Mouse (Mus musculus): ENCODE data around the gene Kpnb1.

Gene Kpnb1

DNA sequence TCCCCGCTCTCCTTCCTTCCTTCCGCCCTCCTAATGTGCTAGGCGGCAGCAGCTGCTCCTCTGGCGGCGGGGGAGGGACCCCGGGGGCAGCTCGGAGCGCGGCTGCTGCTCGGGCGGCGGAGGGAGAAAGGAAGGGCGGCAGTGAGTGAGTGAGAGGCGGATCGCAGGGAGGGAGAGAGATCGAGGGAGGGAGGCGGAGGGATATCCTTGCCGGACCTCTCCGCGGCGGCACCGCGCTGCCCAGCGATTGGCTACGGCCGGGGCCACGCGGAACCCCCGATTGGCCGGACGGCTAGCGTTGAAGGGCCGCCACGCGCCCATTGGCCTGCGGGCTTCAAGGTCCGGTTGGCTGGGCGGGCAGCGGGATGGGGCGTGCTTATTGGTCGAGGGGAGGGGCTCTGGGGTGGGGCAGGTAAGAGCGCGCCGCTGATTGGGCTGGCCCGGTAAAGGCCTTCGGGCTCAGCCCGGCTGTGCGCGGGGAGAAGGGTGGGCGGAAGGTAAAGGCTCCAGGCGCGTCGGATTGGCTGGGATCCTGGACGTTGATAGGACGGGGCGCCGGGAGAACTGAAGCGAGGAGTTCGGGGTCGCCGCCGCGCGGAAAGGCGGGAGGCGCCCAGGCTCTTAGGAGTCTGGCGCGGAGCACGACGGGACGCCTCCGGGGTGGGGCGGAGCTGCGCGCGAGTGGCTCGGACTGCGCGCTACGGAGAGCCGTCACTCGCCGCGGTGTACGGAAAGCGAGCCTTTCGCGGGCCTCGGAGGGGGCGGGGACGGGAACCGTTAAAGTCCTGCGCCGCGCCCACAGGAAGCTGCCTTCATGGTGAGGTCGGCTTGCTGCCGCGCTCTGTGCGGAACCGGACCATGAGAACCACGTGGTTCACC lies at the start of gene Kpnb1:
TSS of gene Kpnb1 (minus strand) at position 118 of the 879 bp plus-strand sequence.
- peak; percentile 100 for DNase-seq (ENCODE audit: low read depth, low spot score)

DNA sequence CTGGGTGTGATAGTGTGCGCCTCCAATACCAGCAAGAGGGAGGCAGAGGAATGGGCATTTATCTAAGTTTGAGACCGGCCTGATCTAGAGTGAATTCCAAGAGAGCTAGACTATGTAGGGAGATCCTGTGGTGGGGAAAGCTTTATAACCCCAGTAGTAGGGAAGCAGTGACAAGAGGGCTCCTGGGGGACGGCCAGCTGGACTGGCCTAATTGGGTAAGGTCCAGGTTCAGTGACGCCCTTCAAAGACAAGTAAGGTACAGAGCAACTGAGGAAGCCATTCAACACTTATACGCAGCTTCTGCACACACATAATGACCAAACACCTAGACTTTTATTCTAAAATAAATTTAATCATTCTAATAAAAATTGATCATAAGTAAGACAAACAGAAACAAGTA lies 44.8 kb upstream of the Kpnb1 start:
- no peak for DNase-seq (ENCODE audit: low read depth, low spot score)

DNA sequence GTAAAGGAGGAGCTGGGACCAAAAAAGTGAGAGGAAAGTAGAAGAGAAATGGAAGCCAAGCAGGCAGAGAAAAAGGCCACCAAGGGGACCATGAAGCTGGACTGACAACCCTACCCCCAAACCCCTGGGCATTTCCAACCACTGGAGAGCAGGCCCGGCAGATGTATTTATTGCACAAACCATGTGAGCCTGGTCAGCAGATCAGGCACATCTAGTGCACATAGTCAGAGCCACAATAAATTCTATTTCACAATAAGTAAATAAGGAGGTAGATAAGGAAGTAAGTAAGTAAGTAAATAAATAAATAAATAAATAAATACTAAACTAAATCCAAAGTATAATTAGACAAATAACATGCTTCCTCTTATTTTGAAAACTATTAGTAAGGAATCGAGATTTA lies 41.7 kb upstream of the Kpnb1 start:
- no peak for DNase-seq (ENCODE audit: low read depth, low spot score)

DNA sequence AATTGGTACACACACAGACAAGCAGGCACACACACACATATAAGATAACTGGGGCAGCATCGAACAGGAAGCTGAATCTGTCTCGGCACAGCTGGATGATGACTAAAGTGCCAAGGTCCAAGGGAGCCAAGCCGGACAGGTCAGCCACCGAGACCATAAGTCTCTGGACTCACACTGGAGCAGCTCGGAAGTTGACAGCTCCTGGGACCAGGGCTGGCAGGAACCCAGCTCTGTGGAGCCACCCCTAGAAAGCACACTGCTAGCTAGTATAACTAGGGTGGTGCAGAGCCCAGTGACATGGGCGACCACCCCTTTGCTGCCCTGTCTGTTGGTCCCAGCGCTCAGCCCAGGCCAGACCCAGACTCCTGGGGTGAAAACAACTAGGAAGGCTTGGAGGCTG lies 41.3 kb upstream of the Kpnb1 start:
- no peak for DNase-seq (ENCODE audit: low read depth, low spot score)

DNA sequence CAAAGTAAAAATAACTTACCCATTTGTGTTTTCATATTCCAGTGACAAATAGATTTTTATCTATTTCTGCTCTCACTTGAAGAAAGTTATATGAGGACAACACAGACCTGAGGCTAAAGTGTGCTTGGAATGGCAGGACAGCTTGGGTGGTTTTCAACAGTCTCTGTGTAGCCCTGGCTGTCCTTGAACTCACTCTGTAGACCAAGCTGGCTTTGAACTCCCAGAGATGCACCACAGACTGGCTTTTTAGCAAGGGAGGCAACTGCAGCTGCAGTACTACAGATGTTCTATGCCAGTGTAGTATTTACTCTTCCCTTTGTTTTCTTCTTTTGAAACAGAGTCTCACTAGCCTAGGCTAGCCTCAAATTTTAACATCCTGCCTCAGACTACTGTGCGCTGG lies 38.5 kb upstream of the Kpnb1 start:
- DNase-seq (ENCODE audit: low read depth, low spot score) = no peak

DNA sequence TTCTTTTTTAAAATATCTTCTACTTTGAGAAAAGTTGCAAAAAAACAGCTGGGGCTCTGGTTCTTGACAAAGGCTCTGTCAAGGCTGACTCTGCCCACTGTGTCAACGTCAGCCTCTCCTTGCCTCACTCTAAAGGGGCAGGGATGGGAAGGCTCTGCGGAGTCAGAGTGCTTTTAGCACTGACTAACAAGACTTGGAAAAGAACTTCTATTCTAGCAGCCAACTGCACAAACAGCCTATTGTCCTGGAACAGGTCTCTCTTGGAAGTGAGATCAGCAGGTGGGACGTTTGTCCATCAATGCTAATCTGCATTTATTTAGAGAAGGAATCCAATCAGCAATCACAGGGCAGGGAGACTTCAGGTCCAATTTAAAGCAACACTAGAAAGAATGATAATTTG lies 35.8 kb upstream of the Kpnb1 start:
- peak; percentile 79 for DNase-seq (ENCODE audit: low read depth, low spot score)

DNA sequence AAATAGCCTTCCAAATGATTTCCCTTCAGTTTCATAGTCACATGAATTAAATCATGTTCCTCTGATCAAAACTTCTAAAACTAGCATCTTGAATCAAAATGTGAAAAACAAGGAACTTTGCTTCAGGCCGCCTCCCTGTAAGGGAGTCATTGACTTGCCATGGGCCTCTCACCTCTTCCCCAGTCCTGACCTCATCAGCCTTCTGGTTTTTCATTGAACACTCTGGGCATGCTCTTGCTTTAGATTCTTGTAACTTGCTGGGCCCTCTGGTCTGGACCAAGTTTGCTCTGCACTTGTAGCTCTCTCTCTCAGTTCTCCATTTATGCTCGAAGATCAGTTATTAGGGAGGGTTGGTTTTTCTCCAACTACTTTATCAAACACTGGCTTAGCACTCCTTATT lies 33.9 kb upstream of the Kpnb1 start:
- DNase-seq (ENCODE audit: low read depth, low spot score) = no peak

DNA sequence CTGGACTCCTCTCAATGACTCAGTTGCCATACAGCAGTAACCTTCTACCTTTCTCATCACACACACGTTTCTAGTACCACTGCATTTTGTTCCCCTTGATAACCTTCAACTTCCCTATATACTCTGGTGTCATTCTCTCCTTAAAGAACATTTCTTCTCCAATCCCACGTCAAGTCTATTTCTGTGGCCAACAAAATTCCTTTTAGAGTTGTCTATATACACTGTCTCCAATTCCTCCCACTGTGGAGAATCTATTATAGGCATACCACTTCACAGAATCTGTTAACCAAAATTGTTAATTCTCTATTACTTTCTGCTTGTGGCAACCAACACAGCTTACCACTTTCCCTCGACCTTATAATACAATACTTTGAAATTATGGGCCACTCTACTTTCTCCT lies 32.5 kb upstream of the Kpnb1 start:
- DNase-seq (ENCODE audit: low read depth, low spot score) = no peak

DNA sequence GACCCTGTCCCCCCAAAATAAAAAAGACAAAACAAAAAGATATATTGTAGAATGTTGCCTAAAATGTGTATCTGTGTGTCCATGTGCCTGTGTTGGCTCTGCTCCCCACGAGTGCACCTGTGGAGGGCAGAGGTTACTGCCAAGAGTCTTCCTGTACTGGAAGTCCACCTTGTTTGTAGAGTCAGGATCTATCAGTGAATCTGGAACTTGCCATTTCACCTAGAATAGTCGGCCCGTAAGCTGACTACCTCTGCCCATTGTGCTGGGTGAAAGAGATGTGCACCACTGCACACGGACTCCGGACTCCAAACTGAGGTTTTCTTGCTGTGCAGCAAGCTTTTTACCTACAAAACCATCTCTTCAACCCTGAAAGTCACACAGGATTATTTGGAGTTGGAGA lies 26.7 kb upstream of the Kpnb1 start:
- no peak for DNase-seq (ENCODE audit: low read depth, low spot score)

DNA sequence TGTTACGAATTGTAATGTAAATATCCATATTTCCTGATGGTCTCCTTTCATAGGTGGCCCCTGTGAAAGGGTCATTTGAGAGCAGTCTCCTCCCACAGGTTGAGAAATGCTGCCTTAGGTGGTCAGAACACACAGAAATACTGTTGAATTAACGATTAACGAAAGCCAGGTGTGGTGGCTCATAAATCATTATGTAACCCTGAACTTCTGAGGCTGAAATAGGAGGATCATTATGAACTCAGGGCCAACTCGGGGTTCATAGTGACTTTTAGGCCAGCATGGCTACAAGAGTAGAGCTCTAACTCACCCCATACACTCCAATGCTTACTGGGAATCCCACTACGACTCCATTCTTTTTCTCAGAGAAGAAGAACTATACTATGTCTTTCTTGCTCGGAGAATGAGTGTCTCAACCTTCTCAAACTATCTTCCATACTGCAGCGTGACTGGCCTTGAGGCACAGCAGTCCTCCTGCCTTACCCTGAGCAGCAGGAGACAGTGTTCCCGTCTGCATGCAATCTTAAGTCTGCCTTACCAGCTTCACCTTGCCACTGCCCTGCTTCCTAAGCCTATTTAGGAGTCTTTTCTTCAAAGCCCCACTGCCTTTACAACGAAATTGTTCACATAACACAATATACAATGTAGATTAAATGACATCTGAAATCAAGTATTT lies 23.2 kb upstream of the Kpnb1 start:
- DNase-seq (ENCODE audit: low read depth, low spot score) = no peak

DNA sequence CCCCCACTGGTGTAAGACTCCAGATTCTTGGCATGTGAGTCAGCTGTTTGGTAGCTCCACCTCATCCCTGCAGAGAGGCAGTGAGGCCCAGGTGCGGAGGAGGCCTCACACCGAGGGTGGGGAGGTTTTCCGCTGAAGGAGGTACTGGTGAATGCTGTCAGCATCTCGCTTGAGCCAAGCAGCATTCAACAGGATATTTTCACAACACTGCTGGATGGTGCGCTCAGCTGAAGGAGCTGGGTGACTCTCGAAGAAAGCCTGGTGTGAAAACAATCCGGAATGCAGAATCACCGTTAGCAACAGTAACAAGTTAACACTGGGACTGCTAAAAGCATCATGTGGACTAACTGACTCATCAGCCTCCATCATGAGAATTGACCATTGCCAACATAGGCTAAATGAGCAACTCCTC lies 19.3 kb upstream of the Kpnb1 start:
- DNase-seq (ENCODE audit: low read depth, low spot score) = peak; percentile 34

DNA sequence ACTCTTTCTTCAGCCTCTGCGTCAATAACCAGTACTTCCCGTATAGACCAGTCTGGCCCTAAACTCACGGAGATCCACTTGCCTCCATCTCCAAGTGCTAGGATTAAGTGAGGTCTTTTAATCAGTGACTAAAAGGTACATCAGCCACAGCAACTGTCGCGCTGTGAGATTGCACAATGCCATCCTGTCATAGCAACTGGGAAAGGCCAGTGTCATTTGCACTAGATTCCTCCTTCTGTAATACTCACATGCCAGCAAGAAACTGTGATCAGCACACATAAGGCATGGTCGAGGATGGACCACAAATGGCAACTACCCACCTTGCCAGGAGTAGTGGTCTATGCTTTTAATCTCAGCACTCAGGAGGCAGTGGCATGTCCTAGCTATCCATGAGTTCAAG lies 11.8 kb upstream of the Kpnb1 start:
- no peak for DNase-seq (ENCODE audit: low read depth, low spot score)

DNA sequence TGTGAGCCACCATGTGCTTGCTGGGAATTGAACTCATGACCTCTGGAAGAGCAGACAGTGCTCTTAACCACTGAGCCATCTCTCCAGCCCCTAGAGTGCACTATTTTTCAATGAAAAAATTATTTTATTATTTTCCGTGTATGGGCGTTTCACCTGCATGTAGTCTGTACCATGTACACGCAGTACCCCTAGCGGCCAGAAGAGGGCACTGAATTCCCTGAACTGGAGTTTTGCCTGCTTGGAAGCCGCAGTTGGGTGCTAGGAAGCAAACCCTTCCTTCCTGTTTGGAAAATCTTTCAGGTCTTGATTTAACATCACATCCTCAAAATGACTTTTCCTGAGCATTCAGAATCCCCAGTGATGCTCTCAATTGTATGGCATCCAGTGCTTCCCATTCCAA lies 10.9 kb upstream of the Kpnb1 start:
- peak; percentile 85 for DNase-seq (ENCODE audit: low read depth, low spot score)

DNA sequence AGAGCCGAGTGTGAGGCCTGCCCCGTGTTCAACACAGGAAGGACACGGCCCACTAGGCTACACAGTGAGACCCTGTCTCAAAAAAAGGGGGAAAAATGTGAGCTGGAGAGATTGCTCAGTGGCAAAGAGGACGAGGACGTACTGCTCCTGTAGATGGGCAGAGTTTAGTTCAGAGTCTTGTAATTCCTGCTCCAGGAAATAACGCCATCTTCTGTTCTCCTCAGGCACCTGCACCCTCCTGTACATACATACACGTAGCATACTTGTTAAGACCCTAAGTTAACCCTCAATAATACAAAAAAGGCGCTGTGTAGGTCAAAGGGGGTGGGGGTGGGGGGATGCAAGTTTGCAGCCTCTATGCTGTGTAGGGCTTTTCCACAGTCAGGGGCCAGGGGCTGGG lies 9.3 kb upstream of the Kpnb1 start:
- DNase-seq (ENCODE audit: low read depth, low spot score) = peak; percentile 67

DNA sequence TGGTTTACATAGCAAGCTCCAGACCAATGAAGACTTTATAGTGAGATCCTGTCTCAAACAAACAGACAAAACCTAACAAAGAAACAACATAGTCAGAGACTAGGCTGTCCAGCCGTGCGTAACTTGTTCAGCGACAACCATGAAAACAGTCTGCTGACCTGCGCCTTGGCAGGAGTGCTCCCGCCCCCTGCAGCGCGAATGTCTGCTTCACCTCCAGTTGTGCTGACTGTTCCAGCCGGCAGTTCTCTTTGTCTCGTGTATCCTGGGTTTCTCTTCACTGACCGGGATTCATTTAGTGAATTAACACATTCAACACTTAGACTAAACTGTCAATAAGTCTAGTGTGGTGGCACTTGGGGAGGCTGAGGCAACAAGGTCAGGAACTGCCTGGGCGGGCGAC lies 8.9 kb upstream of the Kpnb1 start:
- peak; percentile 73 for DNase-seq (ENCODE audit: low read depth, low spot score)

DNA sequence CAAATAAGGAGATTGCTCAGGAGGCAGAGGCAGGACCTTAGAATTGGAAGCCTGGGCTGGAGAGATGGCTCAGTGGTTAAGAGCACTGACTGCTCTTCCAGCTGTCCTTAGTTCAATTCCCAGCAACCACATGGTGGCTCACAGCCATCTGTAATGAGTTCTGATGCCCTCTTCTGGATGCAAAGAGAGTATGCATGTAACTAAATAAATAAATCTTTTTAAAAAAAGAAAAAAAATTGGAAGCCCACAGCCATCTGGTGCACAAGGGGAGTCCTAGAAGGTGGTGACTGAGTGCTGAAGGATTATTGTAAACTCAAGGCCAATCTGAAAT lies 4.9 kb upstream of the Kpnb1 start:
- DNase-seq (ENCODE audit: low read depth, low spot score) = peak; percentile 59

DNA sequence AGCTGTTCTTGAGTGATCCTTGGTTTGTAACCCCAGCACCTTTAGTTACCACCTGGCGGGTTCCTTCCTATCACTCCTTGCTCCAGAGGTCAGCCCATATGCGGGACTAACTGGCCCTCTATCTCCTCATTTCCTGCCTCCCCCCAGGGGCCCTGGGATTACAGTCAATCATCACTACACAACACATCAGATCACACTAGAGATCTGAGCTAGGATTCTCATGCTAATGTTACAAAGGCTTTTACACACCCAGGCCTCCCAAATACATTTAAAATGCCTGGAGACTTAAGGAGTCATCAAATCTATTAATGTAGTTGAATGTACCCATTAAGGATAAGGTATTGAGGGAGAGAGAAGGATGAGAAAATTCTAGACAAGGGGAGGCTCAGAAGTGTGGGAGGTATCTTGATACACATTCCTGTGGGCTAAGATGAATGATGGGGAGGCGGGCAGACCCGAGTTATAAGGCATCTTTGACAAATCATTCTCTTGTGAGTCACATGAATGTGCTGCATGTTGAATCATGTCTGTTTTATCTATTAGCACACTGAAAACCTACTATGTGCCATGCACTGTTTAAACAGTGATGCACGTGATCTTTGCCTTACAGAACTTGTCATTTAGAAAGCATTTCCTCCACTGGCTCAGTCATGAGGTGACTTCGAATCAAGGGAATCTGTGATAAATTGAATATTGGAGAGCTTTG lies 4.4 kb upstream of the Kpnb1 start:
- peak; percentile 75 for DNase-seq (ENCODE audit: low read depth, low spot score)

DNA sequence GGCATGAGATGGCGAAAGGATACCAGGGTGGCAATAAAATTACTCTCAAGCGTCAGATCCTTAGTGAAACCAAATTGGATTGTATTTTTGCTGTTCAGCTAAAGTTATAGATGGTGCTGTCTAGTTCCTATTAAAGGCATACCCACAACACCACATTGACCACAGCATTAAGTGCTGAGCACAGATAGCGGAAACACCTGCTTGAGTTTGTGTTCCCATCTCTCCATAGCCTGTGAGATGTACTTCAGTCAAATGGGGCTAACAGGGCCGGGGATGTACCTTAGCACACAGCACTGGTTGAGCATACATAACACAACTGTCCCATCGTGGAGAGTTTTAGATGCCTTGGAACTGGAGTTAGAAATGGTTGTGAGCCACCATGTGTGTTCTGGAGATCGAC lies 3.3 kb upstream of the Kpnb1 start:
- no peak for DNase-seq (ENCODE audit: low read depth, low spot score)

DNA sequence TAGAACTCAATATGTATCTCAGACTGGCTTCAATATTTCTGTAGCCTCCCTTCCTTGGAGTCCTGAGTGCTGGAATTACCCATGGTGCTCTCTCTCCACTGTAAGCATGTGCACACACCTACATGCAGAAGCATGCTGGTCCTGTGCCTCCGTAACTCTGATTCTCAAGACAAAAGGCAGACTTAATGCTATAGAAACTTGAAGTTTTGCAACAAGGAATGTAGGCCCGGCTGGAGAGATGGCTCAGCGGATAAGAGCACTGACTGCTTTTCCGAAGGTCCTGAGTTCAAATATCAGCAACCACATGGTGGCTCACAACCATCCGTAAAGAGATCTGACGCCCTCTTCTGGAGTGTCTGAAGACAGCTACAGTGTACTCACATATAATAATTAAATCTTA lies 2.0 kb upstream of the Kpnb1 start:
- DNase-seq (ENCODE audit: low read depth, low spot score) = peak; percentile 49

DNA sequence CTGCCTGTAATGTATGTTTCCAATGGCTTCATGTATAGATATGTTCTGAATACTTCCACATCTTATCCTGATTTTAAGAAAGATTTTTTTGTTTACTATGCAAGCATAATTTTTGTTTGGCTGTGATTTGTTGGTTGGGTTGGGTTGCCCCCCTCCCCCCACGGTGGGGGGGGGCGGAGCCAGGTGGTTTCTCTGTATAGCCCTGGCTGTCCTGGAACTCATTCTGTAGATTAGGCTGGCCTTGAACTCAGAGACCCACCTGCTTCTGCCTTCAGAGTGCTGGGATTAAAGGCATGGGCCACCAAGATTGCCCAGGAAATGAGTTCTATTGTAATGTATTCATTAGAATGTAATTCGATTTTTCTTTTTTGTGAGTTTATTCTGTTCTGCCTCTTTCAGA lies 1.6 kb upstream of the Kpnb1 start:
- DNase-seq (ENCODE audit: low read depth, low spot score) = peak; percentile 51

DNA sequence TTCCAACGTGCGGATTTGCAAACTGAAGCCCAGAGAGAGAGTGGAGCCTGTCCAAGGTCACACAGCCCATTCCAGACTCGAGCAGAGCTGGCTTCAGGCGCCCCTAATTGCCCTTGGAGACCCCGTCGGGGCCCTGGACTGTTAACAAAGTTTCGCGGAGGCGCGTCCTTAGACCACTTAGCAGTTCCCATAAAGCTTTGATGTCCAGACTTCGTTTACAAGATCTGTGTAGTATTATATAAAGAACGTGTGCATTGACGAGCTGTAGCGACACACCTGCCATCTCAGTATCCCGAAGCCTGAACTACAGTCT lies 918 bp upstream of the Kpnb1 start:
- DNase-seq (ENCODE audit: low read depth, low spot score) = no peak

DNA sequence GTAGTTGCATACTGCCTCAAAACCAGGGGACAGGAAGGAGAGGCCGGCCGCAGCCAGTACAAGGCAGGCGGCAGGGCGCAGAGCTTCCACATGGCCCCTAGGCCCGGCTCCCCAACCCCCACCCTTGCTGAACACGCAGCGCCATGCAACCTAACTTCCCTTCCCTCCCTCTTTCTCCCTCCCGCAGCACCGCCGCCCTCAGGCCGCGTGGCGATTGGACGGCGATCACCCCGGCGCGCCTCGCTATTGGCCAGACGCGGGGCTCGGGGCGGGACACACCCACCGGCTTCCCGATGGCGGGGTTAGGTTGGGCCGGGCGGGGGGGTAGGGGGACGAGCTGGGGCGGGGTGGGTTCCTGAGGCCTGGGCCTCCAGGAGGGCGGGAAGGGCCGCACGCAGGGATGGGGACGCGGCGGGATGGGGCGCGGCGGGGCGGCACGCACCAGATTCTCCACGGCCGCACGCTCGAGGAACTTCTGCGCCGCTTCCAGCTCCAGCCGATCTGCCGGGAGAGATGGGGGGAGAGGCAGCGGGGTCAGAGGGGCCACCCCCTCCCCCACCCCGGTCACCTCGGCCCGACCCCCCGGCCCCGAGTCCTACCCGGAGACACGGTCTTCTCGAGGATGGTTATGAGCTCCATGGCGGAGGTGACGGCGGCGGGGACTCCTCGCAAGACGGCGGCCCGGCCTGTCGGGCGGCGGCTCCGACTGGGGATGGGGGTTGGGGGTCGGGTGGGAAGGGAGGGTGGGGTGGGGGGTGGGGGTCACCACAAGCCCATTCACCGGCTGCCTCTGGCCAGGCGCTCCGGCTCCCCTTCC lies 526 bp downstream of the Kpnb1 start:
- peak; percentile 99 for DNase-seq (ENCODE audit: low read depth, low spot score)

Data from ZHBTc4 (cell line).